Mouse (Mus musculus) forebrain, embryonic 11.5 days (tissue): ENCODE data around the gene Gne. TPM values are rescaled to one million over a fixed set of nuclear protein-coding genes. Genes with fewer than 3 reads are reported as not detected.

Source experiments
- ATAC-seq: fragments of 200-750 bp; cut with Nextera tagmentation; replicated peaks from 2 replicates; pipeline ENCODE4 v1.8.0; 2017; ENCODE audit warnings: moderate TSS enrichment; ENCODE audit not compliant: low FRiP score
- DNase-seq: peaks from one replicate; pipeline ENCODE4 v3.0.0-alpha.2; 2017; ENCODE audit warnings: low spot score
- H3K27ac ChIP-seq: fragments of 300-500 bp; sonication (generic); 2 replicates; pipeline ENCODE4 v1.5.1; 2014; ENCODE audit warnings: low read depth, low read length
- H3K27me3 ChIP-seq: fragments of 300-500 bp; sonication (generic); 2 replicates; pipeline ENCODE4 v1.6.1; 2014; ENCODE audit warnings: mild to moderate bottlenecking, low read length, mixed read lengths; ENCODE audit not compliant: control insufficient read depth, insufficient read depth
- H3K36me3 ChIP-seq: fragments of 300-500 bp; sonication (generic); 2 replicates; pipeline ENCODE4 v1.6.1; 2014; ENCODE audit warnings: mild to moderate bottlenecking, low read length, moderate library complexity, mixed read lengths; ENCODE audit not compliant: control insufficient read depth, insufficient read depth
- H3K4me1 ChIP-seq: fragments of 300-500 bp; sonication (generic); replicated peaks from 2 replicates; pipeline ENCODE4 v1.6.1; 2014; ENCODE audit warnings: low read length, mixed read lengths; ENCODE audit not compliant: control insufficient read depth, insufficient read depth
- H3K4me2 ChIP-seq: fragments of 300-500 bp; sonication (generic); 2 replicates; pipeline ENCODE4 v1.6.1; 2014; ENCODE audit warnings: low read depth, mild to moderate bottlenecking, low read length, moderate library complexity, mixed read lengths; ENCODE audit not compliant: severe bottlenecking
- H3K4me3 ChIP-seq: fragments of 300-500 bp; sonication (generic); 2 replicates; pipeline ENCODE4 v1.5.1; 2014; ENCODE audit warnings: low read depth, low read length
- H3K9ac ChIP-seq: fragments of 300-500 bp; sonication (generic); 2 replicates; pipeline ENCODE4 v1.6.1; 2014; ENCODE audit warnings: low read length
- H3K9me3 ChIP-seq: fragments of 300-500 bp; sonication (generic); 2 replicates; pipeline ENCODE4 v1.6.1; 2016; ENCODE audit warnings: low read length, mixed read lengths; ENCODE audit not compliant: control insufficient read depth
- WGBS: fragments of 180-500 bp; shearing (Covaris S2); extraction: QIAGEN DNeasy Blood & Tissue Kit; methylation state at CpG from one replicate; pipeline ENCODE4 v1.1.7; 2014; 5-methylcytosine and 5-hydroxymethylcytosine counted together
- polyA plus RNA-seq: library from polyadenylated mRNA; unstranded; fragments of >200 nt; fragmentation: Nextera tagmentation; extraction: Ambion mirVana; gene quantifications from 2 replicates; pipeline ENCODE4 v1.2.1, GENCODE M21; 2014

The Gne gene
- 18.8 and 20.8 TPM in 2 replicates for polyA plus RNA-seq

GRCm38 (mm10) chr4:44083945-44084344, at the start of gene Gne:
Gene Gne, minus strand, starts transcription at chr4:44084177.
- Histone ChIP-seq H3K36me3 (no peaks in the 10 kb centered on the region), H3K4me3 (no peak within 1 kb of the TSS), H3K9ac (no peak within 1 kb of the TSS), H3K9me3 (no peaks in the 10 kb centered on the region), H3K4me2 (no peak within 1 kb of the TSS), H3K27ac (no peak within 1 kb of the TSS), H3K27me3 (no peaks in the 10 kb centered on the region), H3K4me1 (no peaks in the 10 kb centered on the region)
- DNase-seq: no peak
- no peak for ATAC-seq
- 23% methylated on average over 11 of the region's 11 CpGs for WGBS

GRCm38 (mm10) chr4:44126805-44127204, 42.8 kb upstream of the Gne start:
- Histone ChIP-seq H3K36me3 (peaks cover 16% of the 10 kb centered on the region; the same call in 1 of the 2 replicates), H3K4me1 (no peaks in the 10 kb centered on the region), H3K27ac (no peak overlapping the region), H3K4me3 (no peak overlapping the region), H3K9me3 (no peaks in the 10 kb centered on the region), H3K4me2 (no peak overlapping the region), H3K9ac (no peak overlapping the region), H3K27me3 (no peaks in the 10 kb centered on the region)
- ATAC-seq (no peak), DNase-seq (no peak)
- WGBS: 95% methylated on average over 12 of the region's 12 CpGs

- Histone ChIP-seq H3K27me3 (no peaks in the 10 kb centered on the region), H3K9ac (no peak overlapping the region), H3K27ac (no peak overlapping the region), H3K9me3 (no peaks in the 10 kb centered on the region), H3K4me1 (no peaks in the 10 kb centered on the region), H3K36me3 (no peaks in the 10 kb centered on the region), H3K4me3 (no peak overlapping the region), H3K4me2 (no peak overlapping the region)
- ATAC-seq (no peak), DNase-seq (peak; percentile 38)
- WGBS: 56% methylated on average over 9 of the region's 9 CpGs
Measured at GRCm38 (mm10) chr4:44119410-44120201, 35.6 kb upstream of the Gne start.

- no peaks in the 10 kb centered on the region for H3K4me1 ChIP-seq
Measured at GRCm38 (mm10) chr4:44115046-44115445, 31.1 kb upstream of the Gne start.

GRCm38 (mm10) chr4:44113393-44114138, 29.6 kb upstream of the Gne start:
- ATAC-seq (no peak), DNase-seq (no peak)
- no peak overlapping the region for H3K4me3 ChIP-seq
- no peaks in the 10 kb centered on the region for H3K4me1 ChIP-seq
- no peak overlapping the region for H3K4me2 ChIP-seq
- WGBS: 46% methylated on average over 16 of the region's 16 CpGs
- H3K9me3 ChIP-seq: no peaks in the 10 kb centered on the region
- H3K9ac ChIP-seq: no peak overlapping the region
- H3K27me3 ChIP-seq: no peaks in the 10 kb centered on the region
- H3K36me3 ChIP-seq: no peaks in the 10 kb centered on the region
- H3K27ac ChIP-seq: no peak overlapping the region

More at GRCm38 (mm10) chr4:44115046-44115445, 31.1 kb upstream of the Gne start:
- 92% methylated on average over 13 of the region's 13 CpGs for WGBS
- H3K9me3 ChIP-seq: no peaks in the 10 kb centered on the region
- no peak overlapping the region for H3K27ac ChIP-seq
- no peaks in the 10 kb centered on the region for H3K36me3 ChIP-seq
- DNase-seq (peak; percentile 33), ATAC-seq (no peak)
- no peaks in the 10 kb centered on the region for H3K27me3 ChIP-seq
- H3K9ac ChIP-seq: no peak overlapping the region
- no peak overlapping the region for H3K4me2 ChIP-seq
- no peak overlapping the region for H3K4me3 ChIP-seq

DNA sequence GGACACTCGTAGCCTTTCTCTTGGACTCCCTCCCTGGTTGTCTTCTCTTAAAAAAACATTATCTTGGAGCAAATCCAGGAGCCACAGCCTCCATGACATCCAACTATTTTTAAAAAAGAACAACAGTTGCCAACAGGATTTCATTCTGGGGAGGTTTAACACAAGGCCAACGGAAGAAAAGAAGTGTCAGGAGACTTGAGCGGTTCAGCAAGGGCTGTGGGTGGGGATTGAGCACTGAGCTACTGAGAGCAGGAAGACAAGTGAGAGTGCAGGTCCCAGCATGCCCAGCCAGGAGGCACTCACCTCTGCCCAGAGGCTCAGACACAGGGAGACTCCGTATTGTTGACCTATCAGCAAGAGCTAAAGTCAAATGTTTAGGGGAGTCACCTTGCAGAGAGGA, 28.8 kb upstream of the Gne start:
- H3K4me2 ChIP-seq: no peak overlapping the region
- H3K9ac ChIP-seq: no peak overlapping the region
- H3K27me3 ChIP-seq: no peaks in the 10 kb centered on the region
- H3K27ac ChIP-seq: no peak overlapping the region
- no peak overlapping the region for H3K4me3 ChIP-seq
- ATAC-seq (no peak), DNase-seq (no peak)
- H3K36me3 ChIP-seq: no peaks in the 10 kb centered on the region
- H3K9me3 ChIP-seq: no peaks in the 10 kb centered on the region
- 36% methylated on average over 4 of the region's 4 CpGs for WGBS
- H3K4me1 ChIP-seq: no peaks in the 10 kb centered on the region

DNA sequence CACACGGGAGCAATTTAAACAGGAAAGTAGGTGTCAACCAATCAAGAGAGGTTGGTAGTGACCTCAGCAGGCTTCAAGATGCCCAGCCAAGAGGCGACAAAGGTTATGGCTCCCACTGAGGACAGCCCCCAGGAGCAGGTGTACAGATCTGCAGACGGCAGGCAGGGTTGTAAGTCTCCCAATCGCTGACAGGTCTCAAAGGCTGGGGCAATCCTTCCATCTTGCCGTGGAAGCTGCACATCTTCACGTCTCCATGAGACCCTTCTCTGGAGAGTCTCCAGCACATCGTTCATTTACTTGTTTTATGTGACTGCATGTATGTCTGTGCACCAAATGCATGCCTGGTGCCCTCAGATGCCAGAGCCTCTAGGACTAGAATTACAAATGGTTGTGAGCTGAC, 26.8 kb upstream of the Gne start:
- DNase-seq: peak; percentile 43
- no peak overlapping the region for H3K9ac ChIP-seq
- 83% methylated on average over 7 of the region's 7 CpGs for WGBS
- H3K36me3 ChIP-seq: no peaks in the 10 kb centered on the region
- H3K4me1 ChIP-seq: no peaks in the 10 kb centered on the region
- no peak overlapping the region for H3K27ac ChIP-seq
- no peaks in the 10 kb centered on the region for H3K27me3 ChIP-seq
- H3K4me2 ChIP-seq: no peak overlapping the region
- no peak for ATAC-seq
- H3K4me3 ChIP-seq: no peak overlapping the region
- no peaks in the 10 kb centered on the region for H3K9me3 ChIP-seq

- H3K27ac ChIP-seq: no peak overlapping the region
- no peak overlapping the region for H3K4me2 ChIP-seq
- DNase-seq (no peak), ATAC-seq (no peak)
- no peak overlapping the region for H3K9ac ChIP-seq
- no peaks in the 10 kb centered on the region for H3K27me3 ChIP-seq
- H3K4me1 ChIP-seq: no peaks in the 10 kb centered on the region
- no peak overlapping the region for H3K4me3 ChIP-seq
- H3K9me3 ChIP-seq: no peaks in the 10 kb centered on the region
- H3K36me3 ChIP-seq: no peaks in the 10 kb centered on the region
- WGBS: 95% methylated on average over 6 of the region's 6 CpGs
Measured at GRCm38 (mm10) chr4:44108297-44108696, 24.3 kb upstream of the Gne start.
